Mouse (Mus musculus) layer of hippocampus, postnatal 14 days (tissue): ENCODE measurements at regions not wholly inside any gene's neighbourhood (a gene's known extent, or its start where the extent isn't known, plus 50 kb on each side); places are given as distances from the start of the nearest gene placed in this dataset.

Experiments
- DNase-seq, 2 experiments: peaks; one replicate each; pipeline ENCODE4 v3.0.0; 2021 to 2022; ENCODE audit warnings: low spot score in 2 of 2, mixed read lengths in 1 of 2

GRCm38 (mm10) chr11:90132579-90132978 is 54.9 kb upstream of the Gm45716 start:
- no peak for DNase-seq

DNA sequence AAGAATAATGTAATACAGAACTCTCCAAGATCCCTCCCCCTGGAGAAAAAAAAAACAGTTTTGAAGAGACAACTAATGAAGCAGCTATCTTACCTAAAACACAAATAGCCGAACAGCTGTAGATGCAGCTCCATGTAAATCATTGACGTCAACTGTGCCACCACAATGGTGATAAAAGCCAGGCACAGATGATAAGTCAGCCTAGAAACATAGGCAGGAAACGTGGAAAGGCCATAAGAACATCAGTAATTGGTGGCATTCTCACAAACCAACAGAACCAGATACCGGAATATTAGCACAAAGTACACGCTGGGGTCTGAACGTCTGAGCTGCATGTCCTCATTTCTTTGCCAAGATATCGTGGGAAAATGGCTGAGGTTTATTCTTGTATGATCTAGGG is 51.2 kb upstream of the Gm45716 start:
- no peak for DNase-seq
